In the genomic region with DNA sequence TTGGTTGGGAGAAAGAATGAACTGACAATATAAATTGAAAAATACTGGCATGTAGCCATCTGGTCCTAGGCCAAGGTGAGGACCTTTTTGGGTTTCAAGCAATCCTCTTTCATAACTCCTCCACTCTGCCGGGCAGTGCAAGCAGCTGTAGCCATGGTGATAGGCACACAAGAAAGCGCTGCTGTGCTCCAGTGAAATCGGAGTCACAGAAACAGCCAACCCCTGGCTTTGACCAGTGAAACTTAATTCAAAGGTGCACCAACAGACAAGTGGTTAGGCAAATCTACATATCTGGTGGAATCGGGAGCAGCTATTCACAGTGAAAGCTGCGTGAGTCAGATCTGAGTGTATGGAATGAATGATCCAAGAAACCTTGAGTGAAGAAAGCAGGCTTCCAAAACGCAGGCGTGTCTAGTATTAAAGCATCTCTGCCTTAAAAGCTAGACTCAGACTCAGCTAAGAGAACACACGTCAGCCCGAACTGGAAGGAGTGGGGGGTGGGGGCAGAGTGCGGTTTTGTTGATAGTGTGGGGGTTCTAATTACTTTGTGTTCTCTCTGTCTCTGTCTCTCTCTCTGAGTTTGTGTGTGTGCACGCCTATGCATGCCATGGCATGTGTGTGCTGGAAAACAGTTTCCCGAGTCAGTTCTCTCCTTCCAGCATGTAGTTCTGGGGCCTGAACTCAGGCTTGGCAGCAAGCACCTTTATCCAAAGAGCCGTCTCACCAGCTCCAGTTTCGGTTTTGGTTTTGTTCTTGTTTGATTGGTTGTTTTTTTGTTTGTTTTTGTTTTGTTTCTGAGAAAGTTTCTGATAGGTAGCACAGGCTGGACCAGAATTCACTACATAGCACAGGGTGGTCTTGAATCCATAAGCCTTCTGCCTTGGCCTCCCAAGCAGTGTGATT, we compare ENCODE assay signal across 8 mouse cellular contexts. TPM values are rescaled to one million over a fixed set of nuclear protein-coding genes. Genes with fewer than 3 reads are reported as not detected.
DNase-seq lines count a peak whose midpoint lies in the region; ATAC-seq lines count a peak whose summit lies in the region.

No protein-coding gene starts in this region.

- H3K4me1 ChIP-seq in heart, embryonic 15.5 days (replicated peaks) = peaks cover 16% of the 10 kb centered on the region

- H3K27me3 ChIP-seq in heart, embryonic 15.5 days = no peaks in the 10 kb centered on the region

- no peak overlapping the region for H3K9ac ChIP-seq in heart, embryonic 15.5 days

- H3K4me2 ChIP-seq in heart, embryonic 15.5 days = no peak overlapping the region

- peak; percentile 64 for ATAC-seq in heart, embryonic 15.5 days (replicated peaks; ENCODE audit: insufficient number of reproducible peaks, insufficient read depth, low FRiP score, low read depth)

- no peak overlapping the region for H3K27ac ChIP-seq in heart, embryonic 15.5 days

- DNase-seq in layer of hippocampus, adult 9-11 months = peak; percentile 20
- no peak for DNase-seq in layer of hippocampus, postnatal 25 days (ENCODE audit: extremely low spot score in 1 of 2, low spot score in 1 of 2)
- peak; percentile 83 for DNase-seq in adrenal gland, adult 2 months
- peak; percentile 68 to 80 for DNase-seq in lung, adult 18-20 months
- DNase-seq in thymus, postnatal 10 days (ENCODE audit: low spot score in 2 of 2) = no peak
- no peak for DNase-seq in layer of hippocampus, adult 9-10 months (ENCODE audit: low spot score)
- DNase-seq in right cerebral cortex, postnatal 36 days (ENCODE audit: low spot score in 2 of 2) = no peak

- H3K36me3 ChIP-seq in heart, embryonic 15.5 days = peaks cover 57% of the 10 kb centered on the region

- no peaks in the 10 kb centered on the region for H3K9me3 ChIP-seq in heart, embryonic 15.5 days (replicated peaks)

- 52% methylated on average over 14 of the region's 14 CpGs for WGBS in heart, embryonic 15.5 days

- H3K4me3 ChIP-seq in heart, embryonic 15.5 days = no peak overlapping the region

RNA-seq across cellular contexts. Expression of a gene that starts 44.8 kb away (rescaled TPM):
- 1 to 10 TPM; 5.3 to 8.0 TPM for total RNA-seq in layer of hippocampus, postnatal 25 days (2021)
- total RNA-seq in adrenal gland, adult 2 months (2021) = 10 to 100 TPM; 33.2 to 33.4 TPM
- polyA plus RNA-seq in adrenal gland, adult 2 months (2012; rRNA removed) = 19.4 and 27.3 TPM in 2 replicates
- polyA plus RNA-seq in heart, embryonic 15.5 days (2015; fragmentation: Nextera tagmentation; extraction: Ambion mirVana) = 20.2 and 21.6 TPM in 2 replicates

Comparison
In these comparisons a context has a peak if more than half of its experiments do, and no peak if none do; other contexts are left out.
1. DNase-seq: peak in layer of hippocampus, adult 9-11 months (single experiment), adrenal gland, adult 2 months (single experiment) and lung, adult 18-20 months (2 of 2); none in layer of hippocampus, postnatal 25 days (0 of 2), thymus, postnatal 10 days (0 of 2), layer of hippocampus, adult 9-10 months (single experiment) and right cerebral cortex, postnatal 36 days (0 of 2).